Mouse (Mus musculus) thymus, adult 2 months (tissue): ENCODE results near the gene Ralgds.

ENCODE experiments used
- CTCF ChIP-seq: fragments of 200-500 bp; IDR thresholded peaks from 2 replicates; pipeline ENCODE4 v1.5.1; 2012; ENCODE audit warnings: mild to moderate bottlenecking, control low read depth, low read length, moderate library complexity, borderline replicate concordance; ENCODE audit not compliant: control insufficient read depth, poor library complexity, insufficient read depth; ENCODE audit errors: extremely low read depth
- POLR2A ChIP-seq: fragments of 200-500 bp; IDR thresholded peaks from 2 replicates; pipeline ENCODE4 v1.6.1; 2012; ENCODE audit warnings: mild to moderate bottlenecking, low read length, control low read depth, moderate library complexity; ENCODE audit not compliant: control insufficient read depth, poor library complexity, insufficient read depth; ENCODE audit errors: extremely low read depth

DNA sequence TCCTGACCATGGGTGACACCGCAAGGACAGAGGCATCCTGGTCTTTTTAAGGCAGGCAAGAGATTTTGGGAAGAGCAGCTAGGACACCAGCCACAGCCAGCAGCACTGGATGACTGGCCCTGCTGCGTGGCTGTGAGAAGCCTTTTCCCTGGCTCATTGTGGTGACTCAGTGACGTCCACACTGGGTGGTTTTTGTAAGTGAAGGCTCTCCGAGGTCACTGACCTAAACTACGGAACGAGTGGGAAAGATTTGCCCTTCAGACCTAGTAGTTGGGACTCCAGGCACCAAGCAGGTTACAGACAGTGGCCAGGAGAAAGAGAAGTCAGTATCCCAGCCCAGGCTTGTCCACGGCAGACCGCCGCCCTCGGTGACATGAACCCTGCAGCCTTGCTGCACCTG is 11.5 kb downstream of the Ralgds start:
- no peak for TF ChIP-seq CTCF
- no peak for TF ChIP-seq POLR2A
